Mouse (Mus musculus) left cerebral cortex, adult 2 months (tissue): ENCODE measurements around the gene Nat8. TPM values are rescaled to one million over a fixed set of nuclear protein-coding genes. Genes with fewer than 3 reads are reported as not detected.
"Not testable (repeated sequence)": the region's sequence is repeated elsewhere in the genome, so short reads cannot be mapped to it uniquely, and the experiment has no call there.

ENCODE experiments used
- DNase-seq, 2 experiments: peaks; one replicate each; pipeline ENCODE4 v3.0.0; 2021 to 2022; ENCODE audit warnings: low spot score in 2 of 2, mixed read lengths in 1 of 2; ENCODE audit errors: extremely low spot score in 1 of 2
- H3K27ac ChIP-seq: fragments of 200-600 bp; 2 replicates; pipeline ENCODE4 v1.8.1; 2022
- H3K4me3 ChIP-seq: fragments of 200-600 bp; 2 replicates; pipeline ENCODE4 v1.8.1; 2022
- CTCF ChIP-seq: fragments of 200-600 bp; IDR thresholded peaks from 2 replicates; pipeline ENCODE4 v1.8.1; 2022; ENCODE audit warnings: antibody characterized with exemption, mild to moderate bottlenecking, moderate library complexity
- intact Hi-C: fragments of 180-260 bp; cut with DNase I; formaldehyde crosslinking; loops from one replicate; pipeline ENCODE4 v1.15.1; 2025
- long read RNA-seq, 2 experiments: library from polyadenylated mRNA; stranded (forward); transcript quantifications; one replicate each; pipeline ENCODE4 v2.0.0; 2021; ENCODE audit warnings: borderline mapping rate in 2 of 2
- total RNA-seq, 2 experiments: library from RNA; stranded (reverse); gene quantifications; 2 replicates each; pipeline ENCODE4 v1.2.3; 2021

Nat8 gene
- 1 to 10 TPM; 2.8 to 4.4 TPM for total RNA-seq
- long read RNA-seq, experiment 1: 0 reads
- long read RNA-seq, experiment 2, partial matches to known transcripts: 0 of 1 reads
- long read RNA-seq, experiment 2, other reads (novel, unspliced or antisense): 1 of 1 reads

DNA sequence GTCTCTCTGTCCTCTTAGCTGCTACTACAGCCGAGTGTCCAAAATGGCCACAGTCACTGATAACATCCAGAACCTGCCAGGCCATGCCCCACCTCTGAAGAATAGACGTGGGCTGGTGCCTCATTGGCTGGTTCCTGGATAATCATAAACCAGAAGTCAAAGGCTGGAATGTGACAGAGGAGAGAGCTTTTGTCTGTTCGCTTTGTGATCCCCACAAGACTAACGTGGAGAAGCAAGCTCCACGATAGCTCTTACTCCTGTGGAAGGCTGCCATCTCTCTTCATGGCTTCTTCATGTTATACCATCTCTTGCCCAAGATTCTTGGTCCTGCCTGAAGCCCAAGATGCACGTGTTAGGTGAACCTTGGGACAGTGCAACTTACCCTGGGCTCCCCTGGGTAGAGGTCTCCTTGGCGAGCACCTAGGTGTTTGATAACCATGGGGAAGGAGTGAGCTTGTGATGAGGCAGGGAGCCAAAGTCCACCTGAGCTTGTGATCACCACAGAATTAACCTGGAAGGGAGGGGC lies at the start of gene Nat8:
TSS of gene Nat8 (minus strand) at position 287 of the 526 bp plus-strand sequence.
- no peak for TF ChIP-seq CTCF
- Histone ChIP-seq H3K27ac (no peak within 1 kb of the TSS), H3K4me3 (no peak within 1 kb of the TSS)
- intact Hi-C loops: loop anchor here (5.0 kb wide), 1 partner anchor 170 kb away; no protein-coding TSS in a partner anchor
- no peak for DNase-seq

DNA sequence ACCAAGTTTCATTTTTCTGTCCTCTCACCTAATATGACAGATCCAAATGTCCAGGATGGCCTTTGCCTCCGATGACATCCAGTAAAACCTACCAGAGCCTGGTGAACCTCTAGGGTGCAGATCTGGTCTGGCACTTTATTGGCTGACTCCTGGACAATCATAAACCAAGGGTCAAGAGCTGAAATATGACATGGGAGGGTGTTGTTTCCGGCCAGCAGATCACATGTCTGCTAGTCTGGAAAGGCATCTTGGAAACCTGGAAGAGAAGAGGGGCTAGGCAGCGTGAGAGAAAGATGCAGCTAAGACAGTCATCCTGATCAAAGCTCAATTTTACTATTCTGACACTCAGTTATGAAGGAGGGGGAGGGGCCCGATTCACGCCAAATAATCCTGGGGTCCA lies 37.1 kb upstream of the Nat8 start, which contains the start of gene Nat8f2:
TSS of gene Nat8f2 (minus strand) at position 153 of the 400 bp plus-strand sequence.
- H3K27ac ChIP-seq, intact Hi-C loops, H3K4me3 ChIP-seq, DNase-seq: not testable (repeated sequence)

DNA sequence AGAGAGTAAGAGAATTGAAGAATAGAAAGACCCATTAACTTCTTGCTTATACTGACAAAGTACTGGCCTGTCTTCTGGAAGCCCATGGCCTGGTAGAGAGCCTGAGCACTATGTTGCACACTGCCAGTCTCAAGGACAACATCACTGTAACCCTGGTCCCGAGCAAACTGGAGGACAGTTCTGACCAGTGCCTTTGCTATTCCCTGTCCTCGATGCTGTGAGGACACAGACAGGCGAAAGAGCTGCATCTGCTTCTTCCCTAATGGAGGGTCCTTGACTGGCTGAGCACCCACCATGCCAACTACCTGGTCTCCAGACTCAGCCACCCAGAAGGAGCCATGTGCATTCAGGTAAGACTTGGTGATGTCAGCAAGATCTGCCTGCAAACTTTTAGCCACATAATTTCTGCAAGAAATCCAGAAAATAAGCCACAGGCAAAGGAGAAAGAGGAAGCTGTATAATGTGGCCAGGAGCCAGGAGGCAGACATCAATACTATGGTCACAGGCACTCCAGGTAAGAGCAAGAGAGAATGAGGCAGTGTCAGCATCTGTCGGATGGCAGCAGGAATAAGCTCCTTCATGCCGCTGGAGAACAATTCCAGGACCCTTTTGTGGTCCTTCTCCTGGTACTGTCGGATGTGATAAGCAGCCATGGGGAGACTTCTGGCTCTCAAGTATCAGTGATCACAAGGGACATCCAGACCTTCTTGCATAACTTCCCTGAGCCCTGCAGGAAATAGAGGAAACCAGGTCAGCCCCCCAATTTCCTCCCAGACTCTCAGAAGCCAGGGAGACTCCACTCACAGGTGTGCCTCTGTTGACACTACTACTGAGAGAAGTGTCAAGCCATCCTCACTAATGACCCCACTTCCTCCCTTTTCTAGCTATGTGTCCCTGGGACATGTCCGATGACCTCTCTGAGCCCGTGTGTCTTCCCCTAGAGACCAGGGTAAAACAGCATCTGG lies 36.1 kb upstream of the Nat8 start:
- intact Hi-C loops: no loop called here
- DNase-seq: peak in 1 of 2 experiments; percentile 4
- no peak overlapping the region for H3K27ac ChIP-seq
- no peak overlapping the region for H3K4me3 ChIP-seq
- TF ChIP-seq CTCF: no peak

DNA sequence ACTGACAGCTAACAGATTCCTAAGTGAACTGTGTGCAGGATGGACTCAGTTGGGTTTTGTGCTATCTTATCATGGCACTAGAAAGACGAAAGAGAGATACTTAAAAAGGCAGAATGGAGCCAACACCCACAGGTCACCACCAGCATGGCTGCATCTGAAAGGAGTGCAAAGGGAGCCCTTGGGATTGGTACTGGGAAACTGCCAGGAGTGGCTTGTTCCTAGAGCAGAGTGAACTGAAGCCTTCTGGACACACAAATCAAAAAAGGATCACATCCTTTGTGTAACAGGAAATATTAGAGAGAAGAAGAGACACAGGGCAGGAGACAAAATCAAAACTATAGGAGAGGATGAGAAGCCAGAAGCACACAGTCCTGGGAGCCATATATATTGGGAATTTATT lies 35.1 kb upstream of the Nat8 start:
- intact Hi-C loops, H3K4me3 ChIP-seq, DNase-seq, H3K27ac ChIP-seq: not testable (repeated sequence)

DNA sequence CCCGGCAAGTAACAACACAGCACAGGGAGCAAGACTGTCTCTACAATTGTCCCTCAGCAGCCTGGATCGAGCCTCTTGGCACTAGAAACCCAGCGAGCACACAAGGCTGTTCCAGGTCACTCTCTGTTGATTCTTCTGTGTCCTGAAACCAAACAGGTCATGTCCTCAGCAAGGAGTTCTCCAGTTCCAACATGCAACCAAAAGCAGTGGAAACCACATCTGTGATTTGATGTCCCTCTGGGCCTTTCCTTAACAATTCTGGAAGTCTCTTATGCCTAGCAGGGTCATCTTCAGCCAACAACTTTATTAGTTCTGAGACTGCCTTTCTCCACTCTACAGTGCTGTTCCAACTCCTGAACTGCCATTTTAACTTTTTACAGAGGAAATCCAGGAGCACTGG lies 34.3 kb upstream of the Nat8 start:
- DNase-seq, H3K27ac ChIP-seq, intact Hi-C loops, H3K4me3 ChIP-seq: not testable (repeated sequence)

DNA sequence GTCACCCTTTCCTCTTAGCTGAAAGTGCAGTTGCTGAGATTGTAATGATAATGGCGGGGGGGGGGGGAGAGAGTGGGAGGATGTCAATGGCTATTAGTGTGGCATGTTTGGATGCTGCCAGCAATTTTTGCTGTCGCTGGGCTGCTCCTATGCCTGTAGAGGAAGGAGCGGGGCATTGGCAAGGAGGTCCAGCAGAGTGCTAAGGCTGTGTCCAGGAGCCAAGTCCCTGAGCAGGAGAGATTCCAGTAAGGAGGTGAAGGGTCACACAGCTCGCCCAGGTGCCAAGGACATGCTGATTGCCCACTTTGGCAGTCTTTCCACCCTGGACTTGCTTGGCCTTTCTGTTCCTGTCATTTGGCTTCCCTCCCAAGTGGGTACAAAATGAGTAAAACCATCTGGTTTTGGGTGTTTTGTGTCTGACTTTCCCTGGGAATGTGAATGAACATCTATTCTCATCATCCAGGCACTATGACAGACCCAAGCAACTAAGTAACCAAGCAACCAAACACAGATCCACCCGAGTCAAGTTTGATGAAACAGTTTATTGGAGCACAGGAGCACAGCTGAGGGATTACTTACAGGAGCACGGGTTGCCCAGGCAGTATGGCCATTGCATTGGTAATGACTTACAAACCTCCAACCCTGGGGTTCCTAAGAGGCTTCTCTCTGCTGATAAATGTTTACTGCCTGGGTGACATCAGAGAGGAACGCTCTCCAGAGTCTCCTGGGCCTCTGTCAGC lies 33.2 kb upstream of the Nat8 start:
- intact Hi-C loops, DNase-seq, H3K27ac ChIP-seq, H3K4me3 ChIP-seq: not testable (repeated sequence)

DNA sequence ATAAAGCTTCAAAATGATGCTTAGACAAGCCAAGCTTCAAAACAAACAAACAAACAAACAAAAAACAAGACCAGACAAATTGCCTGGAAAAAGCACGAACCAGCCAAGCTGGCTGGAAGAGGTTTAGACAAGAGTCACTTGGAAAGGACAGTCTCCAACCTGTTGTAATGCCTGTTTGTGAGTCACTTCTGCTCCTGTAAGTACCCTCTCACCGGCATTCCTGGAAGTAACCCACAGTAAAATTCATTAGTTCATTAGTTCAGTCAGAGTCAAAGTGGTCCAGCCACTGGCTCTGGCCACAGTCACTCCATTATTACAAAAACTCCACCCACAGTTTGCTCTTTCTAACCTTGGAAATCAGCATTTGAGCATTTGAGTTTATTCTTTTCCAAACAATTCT lies 32.0 kb upstream of the Nat8 start:
- no peak for DNase-seq
- TF ChIP-seq CTCF: no peak
- no peak overlapping the region for H3K27ac ChIP-seq
- H3K4me3 ChIP-seq: no peak overlapping the region
- intact Hi-C loops: no loop called here

DNA sequence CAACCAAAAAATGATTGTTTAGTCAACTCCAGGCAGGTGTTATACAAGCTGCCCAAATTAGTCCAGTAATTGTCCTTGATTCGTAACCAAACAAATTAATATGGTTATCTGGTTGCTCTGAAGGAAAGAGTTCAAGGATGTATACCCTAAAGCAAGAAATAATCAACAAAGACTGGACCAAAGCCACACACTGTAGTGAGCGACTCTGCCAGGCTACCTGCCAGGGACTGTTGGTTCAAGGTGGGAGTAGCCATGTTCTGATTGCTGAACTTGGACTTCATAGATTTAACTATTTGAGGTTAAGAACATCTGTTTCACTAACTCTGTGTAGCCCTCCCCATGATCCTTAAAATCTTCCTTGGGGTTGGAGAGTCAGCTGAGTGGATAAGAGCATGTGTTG lies 31.3 kb upstream of the Nat8 start:
- intact Hi-C loops: no loop called here
- no peak for TF ChIP-seq CTCF
- H3K4me3 ChIP-seq: no peak overlapping the region
- no peak for DNase-seq
- H3K27ac ChIP-seq: no peak overlapping the region

DNA sequence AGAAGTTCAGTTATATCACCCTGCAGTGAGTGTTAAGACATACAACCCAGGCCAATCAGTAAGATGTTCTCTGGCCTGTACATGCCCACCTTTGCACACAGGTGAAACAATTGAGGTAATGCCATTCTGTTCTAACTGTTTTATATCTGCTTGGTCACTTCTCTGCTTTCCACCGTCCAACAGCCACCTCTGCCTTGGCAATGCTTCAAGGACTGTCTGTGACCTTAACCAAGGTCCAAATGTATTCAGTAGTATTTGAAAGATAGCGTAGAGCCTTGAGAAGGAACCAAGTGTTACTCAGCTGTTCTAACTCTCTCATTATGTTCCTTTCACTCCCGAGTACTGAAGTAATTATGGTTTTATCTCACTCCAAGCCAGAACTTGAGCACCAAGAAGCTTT lies 30.7 kb upstream of the Nat8 start:
- no peak for TF ChIP-seq CTCF
- intact Hi-C loops: no loop called here
- DNase-seq: no peak
- no peak overlapping the region for H3K4me3 ChIP-seq
- no peak overlapping the region for H3K27ac ChIP-seq

DNA sequence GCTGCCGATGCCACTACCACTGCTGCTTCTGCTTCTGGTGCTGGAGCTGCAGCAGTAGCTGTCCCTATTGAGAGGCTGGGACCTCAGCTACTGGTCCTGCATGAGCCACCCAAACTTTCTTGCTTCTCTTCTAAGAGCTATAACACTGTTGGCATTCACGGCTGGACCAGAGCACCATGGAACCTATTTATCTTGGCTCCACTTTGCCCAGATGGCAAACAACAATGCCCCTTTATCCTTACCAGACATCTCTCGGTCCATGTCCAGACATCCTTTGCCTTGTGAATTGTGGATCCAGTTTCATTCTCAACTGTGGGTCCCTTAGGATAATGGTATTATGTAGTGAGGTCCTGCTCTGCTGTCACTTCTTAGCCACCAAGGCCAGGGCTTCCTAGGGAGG lies 29.4 kb upstream of the Nat8 start:
- no peak overlapping the region for H3K4me3 ChIP-seq
- no peak for DNase-seq
- intact Hi-C loops: no loop called here
- H3K27ac ChIP-seq: no peak overlapping the region
- no peak for TF ChIP-seq CTCF

DNA sequence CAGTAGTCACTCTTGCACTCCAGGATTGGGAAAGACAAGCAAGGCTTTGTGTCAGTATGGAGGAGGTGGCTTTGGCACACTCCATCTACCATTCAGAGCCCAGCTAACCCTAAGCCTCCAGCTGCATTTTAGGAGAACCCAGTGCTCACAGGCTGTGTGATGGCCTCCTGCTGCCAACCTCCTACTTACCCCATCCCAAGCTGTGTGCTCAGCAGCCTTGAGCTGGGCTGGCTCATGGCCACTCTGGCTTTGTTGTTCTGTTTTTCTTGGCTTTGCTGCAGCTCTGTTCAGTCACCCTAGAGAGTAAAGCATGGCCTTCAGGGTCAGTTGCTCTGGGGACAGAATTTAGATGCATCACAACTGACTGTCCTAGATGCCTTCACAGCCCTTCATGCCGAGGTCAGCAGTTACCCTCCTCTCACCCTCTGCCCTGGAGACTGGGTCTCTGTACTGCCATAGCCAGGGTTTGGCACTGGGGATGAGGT lies 24.4 kb upstream of the Nat8 start:
- intact Hi-C loops: loop anchor here (2.0 kb wide), 1 partner anchor 15 kb away; no protein-coding TSS in a partner anchor
- Histone ChIP-seq H3K27ac (peak overlapping the region; percentile 44; the same call in 1 of the 2 replicates), H3K4me3 (no peak overlapping the region)
- TF ChIP-seq CTCF: no peak
- peak; percentile 28 to 70 for DNase-seq

DNA sequence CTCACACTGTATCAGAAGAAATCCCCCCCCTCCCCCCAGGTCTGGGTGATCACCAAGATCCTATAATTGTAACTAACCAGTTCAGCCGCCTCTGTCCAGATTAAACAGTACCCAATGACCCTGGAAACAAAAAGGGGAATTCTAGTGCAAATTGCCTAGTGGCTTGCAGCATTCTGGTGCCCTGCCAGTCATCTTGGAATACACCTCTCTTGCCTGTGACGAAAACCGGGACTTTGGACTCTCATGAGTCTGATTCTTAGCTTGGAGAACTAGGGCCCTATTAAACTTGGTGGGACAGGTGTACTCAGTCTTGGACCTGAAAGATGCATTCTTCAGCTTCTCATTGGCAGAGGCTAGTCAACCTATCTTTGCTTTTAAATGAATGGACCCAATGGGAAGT lies 21.6 kb upstream of the Nat8 start:
- no peak for TF ChIP-seq CTCF
- no peak for DNase-seq
- intact Hi-C loops: no loop called here
- Histone ChIP-seq H3K4me3 (no peak overlapping the region), H3K27ac (no peak overlapping the region)
